Mouse (Mus musculus) adrenal gland, postnatal 4 days (tissue): ENCODE data around the gene Hoxa3. TPM values are rescaled to one million over a fixed set of nuclear protein-coding genes. Genes with fewer than 3 reads are reported as not detected.

ENCODE experiments used
- DNase-seq, 2 experiments: peaks; one replicate each; pipeline ENCODE4 v3.0.0; 2021 to 2022; ENCODE audit warnings: low spot score in 2 of 2, mixed read lengths in 2 of 2
- long read RNA-seq, 2 experiments: library from polyadenylated mRNA; stranded (forward); transcript quantifications; one replicate each; pipeline ENCODE4 v2.0.0; 2021
- total RNA-seq, 2 experiments: library from RNA; stranded (reverse); gene quantifications; 2 replicates each; pipeline ENCODE4 v1.2.3; 2021

Hoxa3 gene
- total RNA-seq, result 10 to 100 TPM; 13.3 to 15.6 TPM
- long read RNA-seq, experiment 1, partial matches to known transcripts, result 1 of 4 reads
- long read RNA-seq, experiment 1, other reads (novel, unspliced or antisense), result 3 of 4 reads
- long read RNA-seq, experiment 2, partial matches to known transcripts, result 6 of 6 reads
- long read RNA-seq, experiment 2, other reads (novel, unspliced or antisense), result 0 of 6 reads

DNA sequence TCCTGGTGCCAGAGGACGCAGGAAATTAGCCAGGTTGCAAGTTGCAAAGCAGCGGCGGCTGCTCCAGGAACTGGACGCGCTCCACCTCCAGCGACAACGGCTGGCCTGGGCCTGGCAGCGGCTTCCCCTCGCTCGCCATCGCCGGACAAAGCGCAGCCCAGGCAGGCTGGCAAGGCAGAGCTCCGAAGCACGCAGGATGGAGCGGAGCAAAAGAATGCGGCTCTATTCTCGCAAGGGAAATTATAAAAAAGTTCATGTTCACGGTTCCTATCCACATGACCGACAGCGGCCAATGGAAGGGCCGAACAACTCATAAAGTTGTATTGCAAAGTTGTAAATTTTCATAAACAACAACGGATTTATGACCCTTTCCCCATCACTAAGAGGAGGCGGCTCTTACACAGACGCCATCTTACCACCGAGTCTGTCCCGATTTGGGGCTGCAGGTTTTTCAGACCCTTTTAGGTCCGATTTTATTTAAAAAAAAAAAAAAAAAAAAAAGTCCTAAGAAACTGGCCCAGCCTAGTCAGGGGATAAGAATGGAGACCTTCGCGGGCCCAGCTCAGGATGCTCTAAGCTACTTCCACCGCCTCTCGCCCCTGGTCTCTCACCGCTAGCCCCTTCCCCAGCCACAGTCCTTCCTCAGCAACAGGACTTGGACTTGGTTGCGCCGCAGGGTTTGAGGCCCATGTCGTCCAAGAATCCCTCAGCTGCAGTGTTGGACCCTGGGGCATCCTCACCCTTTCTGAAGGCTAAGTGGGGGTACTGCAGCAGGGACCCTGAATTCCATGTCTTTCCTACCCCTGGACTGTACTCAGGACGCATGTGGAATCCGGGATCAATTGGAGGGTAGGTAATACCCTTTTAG lies at the start of gene Hoxa3, which contains the start of gene Gm28308:
Hoxa3 (minus strand) TSS at position 218 of the 868 bp plus-strand sequence.
Gm28308 (minus strand) TSS at position 221 of the 868 bp plus-strand sequence.
- DNase-seq, result peak; percentile 2

DNA sequence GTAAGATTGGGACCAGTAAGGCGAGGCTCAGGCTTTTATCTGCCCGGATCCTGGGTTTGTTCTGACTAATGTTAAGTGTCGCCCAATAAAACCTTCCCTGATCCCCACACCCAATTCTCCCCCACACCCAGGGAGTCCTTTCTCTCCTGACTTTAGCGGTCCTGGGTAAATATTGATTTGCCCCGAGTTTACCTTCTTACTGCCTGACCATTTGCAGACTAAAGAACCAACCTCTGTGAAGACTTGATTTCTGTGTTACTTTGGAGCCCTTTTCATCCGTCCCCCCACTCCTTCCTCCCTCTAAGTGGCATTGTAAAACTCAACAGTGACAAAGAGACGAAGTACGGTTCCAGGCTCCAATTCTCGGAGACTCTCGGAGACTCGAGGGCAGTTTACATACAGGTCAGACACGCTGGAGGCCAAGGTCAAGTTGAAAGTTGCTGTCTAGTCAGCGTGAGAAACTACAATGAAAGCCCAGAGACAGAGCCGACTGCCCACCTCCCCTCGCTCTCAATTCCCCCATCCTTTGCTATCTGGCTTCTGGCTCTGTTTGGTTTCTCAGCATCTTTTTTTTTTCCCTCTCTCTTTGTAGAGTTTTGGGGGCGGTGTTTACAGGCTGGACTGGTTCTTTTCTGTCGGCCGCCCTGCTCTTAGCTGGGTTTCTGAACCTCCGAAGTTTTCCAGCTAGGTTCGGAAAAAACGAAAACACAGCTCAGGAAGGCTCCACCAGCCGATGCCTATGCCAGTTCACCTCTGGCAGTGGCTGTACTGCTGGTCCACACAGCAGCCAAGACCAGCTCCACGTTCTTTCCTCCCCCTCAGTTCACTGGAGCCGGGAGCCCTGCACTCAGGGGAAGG lies 49.6 kb upstream of the Hoxa3 start:
- DNase-seq, result no peak

DNA sequence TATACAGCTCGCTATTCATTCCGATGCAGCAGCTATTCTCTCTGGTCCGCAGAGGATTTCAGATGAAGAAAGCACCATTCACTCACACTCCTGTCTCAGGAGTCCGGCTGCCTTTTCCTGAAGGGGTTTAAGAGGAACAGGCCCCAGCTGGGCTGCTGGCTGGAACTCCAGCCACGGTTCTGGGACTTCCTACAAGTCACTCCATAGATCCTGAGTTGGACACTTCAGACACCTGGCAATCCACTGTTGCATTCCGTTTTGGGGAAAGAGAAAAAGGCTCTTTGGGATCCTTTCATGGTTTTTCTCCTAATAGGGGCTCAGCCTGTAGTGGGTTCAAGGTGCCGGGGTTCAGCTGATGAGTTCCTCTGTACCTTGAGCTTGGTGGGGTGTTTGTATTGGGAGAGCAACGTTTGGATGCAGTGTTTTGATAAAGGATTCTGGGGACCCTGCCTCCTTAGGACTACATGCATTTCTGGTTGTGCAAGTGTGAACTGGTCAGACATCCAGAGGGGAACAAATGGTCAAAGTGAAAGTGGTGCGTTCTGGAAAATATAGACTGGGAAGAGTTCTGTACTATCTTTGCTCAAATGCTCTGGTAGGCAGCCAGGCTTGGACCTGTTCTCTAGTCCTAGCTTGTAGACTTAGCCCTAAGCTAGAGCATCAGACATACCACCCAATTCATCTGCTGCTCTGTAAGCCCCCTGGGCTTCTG lies 48.8 kb upstream of the Hoxa3 start:
- no peak for DNase-seq

DNA sequence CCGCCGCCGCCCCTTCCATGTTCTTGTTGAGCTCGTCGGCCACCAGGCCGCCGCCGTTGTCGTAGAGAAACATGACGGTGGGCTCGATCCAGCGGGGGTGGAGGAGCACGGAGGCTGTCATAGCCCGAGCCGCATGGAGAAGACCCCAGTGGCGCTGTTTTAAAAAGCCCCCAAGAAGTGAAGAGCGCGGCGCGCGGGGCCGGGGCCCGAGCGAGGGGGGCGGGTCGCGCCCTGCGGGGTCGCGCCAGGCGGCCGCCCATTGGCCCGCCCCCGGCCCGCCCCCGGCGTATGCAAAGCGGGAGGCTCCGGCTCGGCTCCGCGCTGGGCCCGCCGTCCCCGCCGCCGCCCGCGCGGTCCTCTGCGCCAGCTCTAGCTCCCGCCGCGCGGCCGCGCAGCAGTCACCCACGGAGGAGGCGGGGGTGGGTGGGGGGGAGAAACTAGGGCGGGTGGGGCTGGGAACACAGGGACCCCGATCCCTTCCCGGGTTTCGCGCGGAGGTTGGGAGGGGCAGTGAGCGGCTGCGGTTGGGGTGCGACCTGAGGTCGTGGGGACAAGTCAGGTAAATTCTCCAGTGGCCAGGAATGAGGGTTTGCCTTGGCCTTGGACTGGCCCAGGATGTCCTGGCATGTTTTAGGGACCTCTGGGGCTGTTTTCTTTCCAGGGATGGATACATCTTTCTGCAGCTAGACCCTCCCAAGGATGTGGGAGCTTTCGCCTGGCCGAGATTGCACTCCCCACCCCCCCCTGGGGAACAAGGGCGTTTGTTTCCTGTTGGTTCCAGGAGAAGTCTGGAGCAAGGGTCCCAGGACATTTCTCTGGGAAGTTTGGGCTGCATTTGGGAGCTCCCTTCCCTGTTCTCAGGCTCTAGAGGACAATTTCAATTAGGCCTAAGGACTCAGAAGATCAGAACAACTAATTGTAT lies 47.8 kb upstream of the Hoxa3 start, which contains the start of gene Hoxa13:
Hoxa13 (minus strand) TSS at position 227 of the 922 bp plus-strand sequence.
- no peak for DNase-seq

DNA sequence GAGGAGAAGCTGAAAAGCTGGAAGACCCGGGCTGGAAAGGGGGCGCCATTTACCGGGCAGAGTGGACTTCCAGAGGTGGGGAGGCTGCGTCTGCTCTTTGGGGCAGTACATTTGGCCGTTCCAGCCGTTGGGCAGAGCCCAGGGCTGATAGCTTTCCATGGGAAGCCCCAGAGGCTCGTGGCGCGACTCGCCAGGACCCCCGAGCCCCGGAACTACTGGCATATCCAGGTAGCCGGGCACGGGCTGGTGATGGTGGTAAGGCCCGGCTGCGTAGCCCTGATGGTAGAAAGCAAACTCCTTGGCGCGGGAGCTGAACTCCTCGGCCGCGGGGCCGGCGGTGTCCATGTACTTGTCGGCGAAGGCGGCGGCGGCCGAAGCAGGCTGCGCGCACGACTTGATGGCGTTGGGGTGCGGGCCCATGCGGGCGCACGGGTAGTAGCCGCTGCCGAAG lies 46.7 kb upstream of the Hoxa3 start:
- no peak for DNase-seq

DNA sequence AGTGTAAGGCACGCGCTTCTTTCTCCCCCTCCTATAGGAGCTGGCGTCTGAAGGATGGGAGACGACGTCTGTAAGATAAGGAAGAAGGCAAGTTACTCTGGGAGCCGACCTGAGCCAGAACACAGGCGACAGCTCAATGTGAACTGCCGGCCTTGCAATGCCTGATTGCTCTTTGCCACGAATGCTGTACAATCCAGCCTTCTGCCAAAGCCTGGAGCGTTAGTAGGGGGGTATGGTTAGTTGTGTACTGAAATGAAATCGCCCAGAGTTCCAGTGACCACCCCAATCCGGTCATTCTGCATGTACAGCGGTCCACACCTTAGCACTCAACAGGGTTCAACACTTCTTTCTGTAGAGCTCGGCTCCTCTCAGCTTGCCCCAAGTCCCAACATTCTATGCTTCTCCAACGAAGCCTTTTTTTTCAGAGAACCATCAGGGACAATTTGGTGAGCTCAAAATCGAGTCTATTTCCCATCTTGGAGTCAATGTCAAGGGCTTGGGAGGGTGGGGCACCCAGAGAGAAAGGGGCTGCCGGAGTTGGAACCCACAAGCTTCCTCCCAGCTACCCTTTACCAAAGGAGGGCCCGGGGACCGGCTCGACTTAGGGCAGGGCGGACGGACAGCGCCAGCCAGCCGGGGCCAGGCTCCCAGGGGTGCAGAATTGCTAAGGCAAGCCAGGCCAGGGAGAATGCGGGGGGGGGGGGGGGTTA lies 46.1 kb upstream of the Hoxa3 start:
- DNase-seq, result no peak

DNA sequence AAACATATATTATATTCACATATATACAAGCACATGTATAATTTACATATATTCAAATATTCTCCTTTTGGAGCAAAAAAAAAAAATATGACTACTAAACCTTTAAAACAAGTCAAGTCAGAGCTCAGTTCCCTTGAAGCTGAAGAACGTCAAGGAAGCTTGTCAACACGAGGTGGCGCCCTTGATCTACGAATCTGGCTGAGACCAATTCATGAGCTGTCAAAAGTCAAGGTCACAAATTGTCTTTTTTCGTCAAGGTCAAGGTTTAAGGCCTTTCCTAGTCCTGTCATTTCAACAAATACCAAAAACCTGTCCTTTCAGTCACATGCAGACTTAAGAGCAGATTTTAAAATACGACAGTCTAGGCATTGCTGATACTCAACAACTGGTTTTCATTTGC lies 43.8 kb upstream of the Hoxa3 start:
- no peak for DNase-seq

DNA sequence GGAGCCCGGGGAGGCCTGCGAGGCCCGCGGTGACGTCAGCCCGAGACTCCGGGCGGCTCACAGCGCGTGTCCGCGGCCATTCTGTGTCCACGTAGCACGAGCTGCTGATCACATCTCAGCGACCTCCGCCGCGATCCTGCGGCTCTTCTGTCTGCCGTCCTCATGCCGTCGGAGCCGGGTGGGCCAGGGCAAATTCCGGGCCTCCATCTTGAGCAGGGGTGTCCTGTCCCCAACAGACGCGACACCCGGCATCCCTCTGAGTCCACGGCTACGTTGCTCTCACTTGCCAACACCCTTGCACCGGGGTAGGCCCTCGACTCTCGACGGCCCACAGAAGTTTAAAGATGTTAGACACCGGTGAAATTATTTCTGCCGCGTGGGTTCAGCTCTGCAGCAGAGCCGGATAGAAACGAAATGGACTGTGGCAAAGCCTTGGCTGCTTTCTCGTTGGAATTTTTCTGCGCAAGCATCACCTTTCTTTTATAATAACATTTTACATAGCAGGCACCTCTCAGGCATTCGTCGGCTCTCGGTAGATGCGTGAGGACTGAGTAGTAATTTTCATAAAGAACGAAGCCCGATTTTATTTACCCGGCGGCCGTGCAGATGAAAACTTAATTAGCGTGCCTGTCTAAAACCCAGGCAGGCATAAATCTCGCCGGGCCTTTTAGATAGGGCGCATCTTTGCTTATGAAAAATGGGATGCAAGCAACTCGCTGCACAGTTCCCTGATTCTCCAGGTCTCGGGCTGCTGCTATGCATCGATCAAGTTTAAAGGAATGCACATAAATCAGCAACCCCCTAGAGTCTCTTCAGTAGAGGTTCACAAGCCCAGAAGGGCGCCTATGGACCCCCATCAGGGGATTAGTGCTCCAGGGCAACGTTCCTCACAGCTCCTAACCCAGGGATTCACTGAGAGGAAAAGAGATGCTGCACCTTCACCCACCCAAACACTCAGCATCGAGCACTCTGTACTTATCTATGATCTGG lies 40.7 kb upstream of the Hoxa3 start:
- DNase-seq, result no peak

DNA sequence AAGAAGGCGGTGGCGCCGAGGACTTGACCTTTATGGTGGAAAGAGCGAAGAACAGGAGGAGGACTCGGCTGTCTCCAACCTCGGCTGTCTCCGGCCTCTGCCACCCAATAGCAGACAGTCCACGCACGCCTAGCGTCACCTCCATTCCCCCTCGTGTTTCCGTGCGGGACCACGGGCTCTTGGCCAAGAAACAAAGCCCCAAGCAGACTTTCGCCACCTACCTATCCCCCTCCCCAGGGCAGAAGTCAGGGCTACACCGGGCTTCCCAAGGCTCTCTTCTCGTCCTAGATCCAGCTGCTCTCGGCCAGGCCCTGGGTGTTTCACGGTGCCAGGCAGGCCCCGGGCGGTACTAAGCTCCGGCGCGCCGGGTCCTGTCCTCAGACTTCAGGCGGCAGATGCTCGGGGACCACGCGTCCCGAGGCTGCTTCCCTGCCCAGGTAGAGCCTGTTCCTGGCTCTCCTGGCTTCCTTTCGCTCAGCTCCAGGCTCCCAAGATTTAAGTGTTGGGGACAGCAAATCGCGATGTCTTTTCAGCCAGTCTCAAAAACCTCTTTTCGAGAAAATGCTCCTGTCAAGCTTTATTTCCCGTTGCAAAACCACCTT lies 39.7 kb upstream of the Hoxa3 start:
- DNase-seq, result no peak

DNA sequence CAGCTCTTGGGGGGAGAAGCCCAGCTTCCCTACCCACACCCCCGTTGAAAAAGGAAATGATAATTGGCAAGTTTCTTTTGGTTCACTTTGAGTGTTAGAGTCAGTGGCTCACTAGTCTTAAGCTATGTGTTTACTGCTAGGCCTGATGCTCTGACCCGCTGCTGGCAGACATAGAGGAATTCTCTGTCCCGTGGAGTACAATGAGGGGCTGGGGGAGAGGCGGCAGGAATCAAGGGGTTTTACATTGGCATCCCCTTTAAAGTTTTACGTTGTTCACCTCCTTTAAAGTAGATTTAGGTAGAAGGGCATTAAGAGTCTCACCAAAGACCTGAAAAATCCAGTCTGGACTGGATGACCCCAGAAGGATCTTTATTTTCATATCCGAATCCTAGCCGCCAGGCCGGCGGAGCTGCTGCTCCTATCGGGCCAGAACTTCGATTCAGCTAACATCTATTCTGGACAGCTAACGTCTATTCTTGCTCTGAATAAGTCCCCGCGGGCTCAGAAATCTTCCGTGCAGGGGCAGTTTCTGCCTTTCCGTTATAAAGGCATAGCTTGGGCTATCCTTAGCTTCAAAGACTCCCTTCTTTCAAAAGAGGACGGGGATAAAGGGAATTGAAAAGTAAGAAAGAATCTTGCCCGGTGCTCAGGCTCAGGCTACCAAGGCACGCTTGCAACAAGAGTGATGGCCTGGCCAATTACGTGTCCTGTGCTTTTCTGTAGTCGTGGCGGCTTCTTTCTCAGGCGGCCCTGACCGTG lies 39.1 kb upstream of the Hoxa3 start:
- no peak for DNase-seq

DNA sequence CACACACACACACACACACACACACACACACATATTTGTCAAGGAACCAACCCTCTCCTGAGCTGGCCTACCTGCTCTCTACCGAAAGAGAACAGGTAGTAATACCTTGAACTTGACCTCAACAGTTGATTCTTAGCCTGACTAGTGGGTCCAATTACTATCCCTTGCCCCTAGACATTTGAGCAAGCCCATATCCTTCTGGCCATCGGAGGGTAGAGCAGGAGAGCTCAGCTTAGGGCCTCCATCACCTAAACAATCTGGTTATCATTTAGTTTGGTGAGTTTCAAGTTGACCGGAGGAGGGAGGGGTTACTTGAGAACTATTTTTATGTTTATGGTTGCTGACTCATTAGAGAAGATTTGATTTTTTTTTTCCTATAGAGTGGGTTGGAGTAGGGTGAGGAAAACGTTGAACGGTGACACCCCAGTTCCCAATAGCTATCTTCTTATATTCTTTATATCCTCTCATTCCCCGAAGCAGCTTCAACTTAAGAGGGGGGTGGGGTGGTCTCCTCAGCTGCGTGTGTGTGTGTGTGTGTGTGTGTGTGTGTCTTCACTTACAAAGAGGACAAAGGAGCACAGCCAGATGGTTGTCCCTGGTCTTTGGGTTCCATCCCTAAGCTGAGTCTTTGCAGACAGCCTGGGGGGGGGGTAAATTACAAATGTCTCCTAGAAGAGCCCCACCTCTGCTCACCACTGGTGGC lies 38.2 kb upstream of the Hoxa3 start:
- DNase-seq, result no peak

DNA sequence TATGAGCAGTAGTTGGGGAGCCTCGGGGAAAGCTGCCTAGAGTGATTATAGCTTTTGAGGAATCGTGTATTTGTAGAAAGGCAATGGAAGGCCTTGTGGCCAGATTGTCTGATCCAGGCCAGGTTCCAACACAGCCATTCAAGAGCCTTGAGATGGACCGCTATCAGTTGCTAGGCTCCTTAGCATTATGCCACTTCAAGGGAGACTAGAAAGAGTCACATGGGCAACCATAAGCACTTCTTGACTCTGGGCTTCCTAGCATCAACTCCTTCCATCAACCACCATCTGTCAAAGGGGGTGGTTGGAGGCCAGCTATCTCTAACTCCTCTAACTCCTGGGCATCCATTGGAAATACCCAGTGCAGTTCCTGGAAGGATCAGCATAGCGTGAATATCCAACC lies 36.7 kb upstream of the Hoxa3 start:
- DNase-seq, result no peak

DNA sequence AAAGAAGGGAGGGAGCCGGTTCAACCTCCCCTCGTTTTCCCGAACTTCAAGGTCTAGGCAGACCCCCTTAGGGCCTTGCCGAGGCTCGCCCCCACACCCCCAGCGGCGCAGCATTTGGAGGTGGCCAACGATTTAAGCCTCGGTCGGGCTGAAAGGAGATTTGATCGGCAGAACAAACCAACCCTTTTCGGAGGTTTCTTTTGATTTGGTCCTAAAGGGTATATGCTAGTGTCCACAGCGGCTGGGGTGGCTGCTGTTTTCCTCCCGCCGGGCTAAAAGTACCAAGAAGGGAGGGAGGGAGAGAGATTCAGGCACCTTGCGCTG lies 36.2 kb upstream of the Hoxa3 start:
- DNase-seq, result no peak

DNA sequence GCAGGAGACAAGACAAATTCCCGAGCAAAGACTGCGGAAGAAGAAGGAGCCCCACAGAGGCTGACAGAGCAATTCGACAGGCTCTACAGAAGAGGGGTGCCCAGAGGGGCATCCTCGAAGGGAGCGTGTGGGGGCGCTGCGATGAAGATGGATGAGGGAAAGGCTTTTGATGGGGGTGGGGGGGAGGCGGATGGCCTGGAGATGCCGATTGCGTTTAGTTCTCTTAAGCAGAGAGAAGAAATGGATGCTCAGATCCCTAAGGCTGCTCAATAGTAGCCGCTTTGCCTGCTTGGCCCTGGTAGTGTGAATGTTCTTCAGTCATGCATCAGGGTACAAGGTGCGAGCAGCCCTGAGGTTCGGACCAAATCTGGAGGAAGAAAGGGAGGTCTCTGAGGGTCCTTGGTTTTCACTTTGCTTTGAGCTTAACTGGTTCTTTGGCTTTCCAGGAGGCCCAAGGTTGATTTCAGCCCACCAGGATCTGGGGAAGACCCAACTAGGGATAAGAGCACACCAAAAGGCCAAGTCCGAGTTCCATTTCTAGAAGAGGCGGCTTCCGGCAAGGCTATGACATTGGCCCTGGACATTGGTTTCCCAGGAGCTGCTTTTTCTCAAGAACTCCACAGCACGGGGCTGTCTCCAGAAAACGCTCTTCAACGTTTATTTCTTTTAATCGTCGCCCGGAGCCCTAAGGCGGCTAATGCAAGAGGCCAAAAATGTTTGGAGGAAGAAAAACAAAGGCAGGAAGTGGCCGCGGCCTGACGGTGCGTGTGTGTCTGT lies 35.7 kb upstream of the Hoxa3 start:
- no peak for DNase-seq
